Mouse (Mus musculus) liver, embryonic 14.5 days (tissue): ENCODE results near the gene 1700067K01Rik.

Experiments
- CTCF ChIP-seq: IDR thresholded peaks from 2 replicates; pipeline ENCODE4 v1.5.1; 2016; ENCODE audit warnings: antibody characterized with exemption, low read depth, control low read depth
- EP300 ChIP-seq: IDR thresholded peaks from 2 replicates; pipeline ENCODE4 v1.6.1; 2016; ENCODE audit warnings: antibody characterized with exemption, low read depth

DNA sequence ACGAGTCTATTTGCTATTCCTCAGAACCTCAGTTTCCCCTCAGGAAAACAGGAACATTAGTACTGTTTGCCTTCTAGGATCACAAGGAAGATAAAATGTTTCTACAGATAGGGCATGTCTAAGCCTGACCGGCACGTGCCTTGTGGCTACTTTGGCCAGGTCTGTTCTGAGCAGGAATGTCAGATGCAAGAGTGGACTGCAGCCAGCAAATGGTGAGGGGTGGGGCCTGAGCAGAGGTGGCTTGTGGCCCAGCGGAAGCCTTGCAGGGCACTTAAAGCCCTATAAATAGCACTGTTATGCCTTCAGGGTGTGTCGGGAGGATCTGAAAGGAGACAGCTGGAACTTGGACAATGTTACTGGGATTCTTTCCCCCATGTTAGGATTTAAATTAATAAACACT, 21.8 kb downstream of the 1700067K01Rik start:
- TF ChIP-seq CTCF (no peak), EP300 (no peak)
